Mouse (Mus musculus): ENCODE measurements around the gene Trmt1l. TPM values are rescaled to one million over a fixed set of nuclear protein-coding genes. Genes with fewer than 3 reads are reported as not detected.

Trmt1l gene
- total and polyA plus RNA-seq, 3 experiments, result 20.9 to 23.7 (median 21.8) TPM

GRCm38 (mm10) chr1:151482497-151482896, 54.2 kb downstream of the Trmt1l start:
- TF ChIP-seq USF2 (conservative IDR thresholded peaks at IDR 0.05; ENCODE audit: low read depth, low read length) (no peak), BHLHE40 (IDR thresholded peaks at IDR 0.05; ENCODE audit: low read depth, low read length) (no peak), MEF2A (IDR thresholded peaks at IDR 0.05; ENCODE audit: borderline replicate concordance, low read depth, low read length) (no peak), SIN3A (IDR thresholded peaks at IDR 0.05; ENCODE audit: low read length) (no peak), POLR2A (IDR thresholded peaks at IDR 0.05; ENCODE audit: low read depth, low read length) (no peak), MAX (IDR thresholded peaks at IDR 0.05; ENCODE audit: low read length) (no peak), EP300 (IDR thresholded peaks at IDR 0.05; ENCODE audit: low read length) (no peak), ZMIZ1 (IDR thresholded peaks at IDR 0.05; ENCODE audit: low read depth, low read length) (no peak), MAZ (IDR thresholded peaks at IDR 0.05; ENCODE audit: low read depth, low read length) (no peak), TCF12 (IDR thresholded peaks at IDR 0.05; ENCODE audit: low read depth, low read length) (no peak), CHD2 (IDR thresholded peaks at IDR 0.05; ENCODE audit: low read length) (no peak), HCFC1 (IDR thresholded peaks at IDR 0.05; ENCODE audit: low read depth, low read length) (no peak), JUN (IDR thresholded peaks at IDR 0.05; ENCODE audit: insufficient read depth, low read depth, low read length) (no peak), MAFK (IDR thresholded peaks at IDR 0.05; ENCODE audit: insufficient replicate concordance, low read length) (no peak), USF1 (IDR thresholded peaks at IDR 0.05; ENCODE audit: low read depth, low read length) (no peak), RCOR1 (conservative IDR thresholded peaks at IDR 0.05; ENCODE audit: low read depth, low read length) (no peak)
- Histone ChIP-seq H3K4me3 (replicated peaks in 1 of 3; ENCODE audit: low read depth in 2 of 3, low read length in 2 of 3, poor library complexity in 1 of 3) (no peak overlapping the region), H3K4me1 (ENCODE audit: control insufficient read depth in 1 of 2, insufficient read depth in 2 of 2) (no peaks in the 10 kb centered on the region), H3K9ac (ENCODE audit: insufficient read depth, low read depth) (no peak overlapping the region), H3K9me3 (replicated peaks; ENCODE audit: low read length) (no peaks in the 10 kb centered on the region), H3K27me3 (replicated peaks) (no peaks in the 10 kb centered on the region), H3K36me3 (replicated peaks in 1 of 2; ENCODE audit: control insufficient read depth in 1 of 2, insufficient read depth in 1 of 2, low read length in 1 of 2) (peaks cover 12 to 60% of the 10 kb centered on the region in 2 experiments), H3K4me2 (ENCODE audit: insufficient read depth, low read depth, poor library complexity, severe bottlenecking) (no peak overlapping the region), H3K27ac (ENCODE audit: insufficient read depth, low read depth) (no peak overlapping the region), H3K79me2 (replicated peaks; ENCODE audit: control insufficient read depth, extremely low read depth, insufficient read depth, poor library complexity, severe bottlenecking) (peaks cover 56% of the 10 kb centered on the region)
- in situ Hi-C loops (cut with MboI; ENCODE audit: low pct_ligation_motif_present, low pct_unique_long_range_greater_than_20kb, low sequenced_read_pairs), result no loop called here
- dilution Hi-C loops (cut with MboI; ENCODE audit: extremely low pct_ligation_motif_present, extremely low pct_unique_long_range_greater_than_20kb, low sequenced_read_pairs), result no loop called here
- no peak for DNase-seq (ENCODE audit: extremely low read depth)

GRCm38 (mm10) chr1:151483568-151483967, 55.2 kb downstream of the Trmt1l start:
- in situ Hi-C loops (cut with MboI; ENCODE audit: low pct_ligation_motif_present, low pct_unique_long_range_greater_than_20kb, low sequenced_read_pairs) (no loop called here), dilution Hi-C loops (cut with MboI; ENCODE audit: extremely low pct_ligation_motif_present, extremely low pct_unique_long_range_greater_than_20kb, low sequenced_read_pairs) (no loop called here)
- Histone ChIP-seq H3K36me3 (replicated peaks in 1 of 2; ENCODE audit: control insufficient read depth in 1 of 2, insufficient read depth in 1 of 2, low read length in 1 of 2) (peaks cover 9 to 50% of the 10 kb centered on the region in 2 experiments), H3K27me3 (replicated peaks) (no peaks in the 10 kb centered on the region), H3K9ac (ENCODE audit: insufficient read depth, low read depth) (no peak overlapping the region), H3K4me2 (ENCODE audit: insufficient read depth, low read depth, poor library complexity, severe bottlenecking) (no peak overlapping the region), H3K27ac (ENCODE audit: insufficient read depth, low read depth) (no peak overlapping the region), H3K79me2 (replicated peaks; ENCODE audit: control insufficient read depth, extremely low read depth, insufficient read depth, poor library complexity, severe bottlenecking) (peaks cover 64% of the 10 kb centered on the region), H3K9me3 (replicated peaks; ENCODE audit: low read length) (no peaks in the 10 kb centered on the region), H3K4me1 (ENCODE audit: control insufficient read depth in 1 of 2, insufficient read depth in 2 of 2) (no peaks in the 10 kb centered on the region), H3K4me3 (replicated peaks in 1 of 3; ENCODE audit: low read depth in 2 of 3, low read length in 2 of 3, poor library complexity in 1 of 3) (no peak overlapping the region)
- TF ChIP-seq SMC3 (IDR thresholded peaks at IDR 0.05; ENCODE audit: low read depth, low read length) (peak; percentile 40; the same call in 1 of the 2 replicates), POLR2A (IDR thresholded peaks at IDR 0.05; ENCODE audit: low read depth, low read length) (no peak), RAD21 (IDR thresholded peaks at IDR 0.05; ENCODE audit: low read depth, low read length) (peak; percentile 57), USF2 (conservative IDR thresholded peaks at IDR 0.05; ENCODE audit: low read depth, low read length) (no peak), CTCF (conservative IDR thresholded peaks at IDR 0.05 in 1 of 2, IDR thresholded peaks at IDR 0.05 in 1 of 2; ENCODE audit: low read depth in 2 of 2, low read length in 2 of 2) (peak in 1 of 2 experiments; percentile 62; a peak in 2 of 4 replicates), MAZ (IDR thresholded peaks at IDR 0.05; ENCODE audit: low read depth, low read length) (no peak)
- DNase-seq (ENCODE audit: extremely low read depth), result peak; percentile 20
